Mouse (Mus musculus) brown adipose tissue, adult 24 weeks (tissue): ENCODE results near the gene Stk24. TPM values are rescaled to one million over a fixed set of nuclear protein-coding genes. Genes with fewer than 3 reads are reported as not detected.
A peak's percentile ranks its signal among the peaks of the same experiment; 100 is the strongest.

ENCODE experiments used
- H3K27ac ChIP-seq: fragments of 200-500 bp; replicated peaks from 2 replicates; pipeline ENCODE4 v1.5.1; 2012; ENCODE audit warnings: low read depth, mild to moderate bottlenecking, low read length
- H3K4me1 ChIP-seq: fragments of 200-500 bp; 2 replicates; pipeline ENCODE4 v1.6.1; 2012; ENCODE audit warnings: low read length, mixed read lengths; ENCODE audit not compliant: control insufficient read depth, insufficient read depth, insufficient read length
- H3K4me3 ChIP-seq: fragments of 200-500 bp; 2 replicates; pipeline ENCODE4 v1.5.1; 2012; ENCODE audit warnings: low read depth, mild to moderate bottlenecking, low read length, moderate library complexity; ENCODE audit not compliant: insufficient read depth
- polyA plus RNA-seq: library from polyadenylated mRNA; stranded (reverse); fragments of >200 nt; gene quantifications from 2 replicates; pipeline ENCODE4 v1.2.4, GENCODE M21; 2012; ENCODE audit not compliant: missing spikeins, insufficient read depth, insufficient read length

Stk24 gene
- polyA plus RNA-seq, 1 experiment = 30.9 TPM

DNA sequence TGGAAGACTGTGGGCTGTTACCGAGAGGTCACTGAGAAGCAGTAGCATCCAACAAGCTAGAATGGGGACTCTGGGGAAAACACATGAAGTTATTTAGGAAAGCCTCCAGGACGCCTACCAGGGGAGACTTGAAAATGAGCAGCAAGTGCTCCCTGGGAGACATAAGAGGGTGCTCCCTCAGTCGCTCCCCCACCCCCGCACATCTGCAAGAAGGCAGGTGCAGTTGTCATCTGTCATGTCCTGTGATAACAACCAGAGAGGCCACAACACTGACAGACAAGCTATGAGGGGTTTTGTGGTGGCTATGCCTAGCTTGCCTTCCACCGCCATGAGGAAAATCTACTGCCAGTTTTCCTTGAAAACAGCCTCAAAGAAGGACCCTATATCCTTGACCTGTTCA lies 57.7 kb downstream of the Stk24 start:
- no peak overlapping the region for H3K4me3 ChIP-seq
- no peak overlapping the region for H3K27ac ChIP-seq
- H3K4me1 ChIP-seq = peaks cover 27% of the 10 kb centered on the region

DNA sequence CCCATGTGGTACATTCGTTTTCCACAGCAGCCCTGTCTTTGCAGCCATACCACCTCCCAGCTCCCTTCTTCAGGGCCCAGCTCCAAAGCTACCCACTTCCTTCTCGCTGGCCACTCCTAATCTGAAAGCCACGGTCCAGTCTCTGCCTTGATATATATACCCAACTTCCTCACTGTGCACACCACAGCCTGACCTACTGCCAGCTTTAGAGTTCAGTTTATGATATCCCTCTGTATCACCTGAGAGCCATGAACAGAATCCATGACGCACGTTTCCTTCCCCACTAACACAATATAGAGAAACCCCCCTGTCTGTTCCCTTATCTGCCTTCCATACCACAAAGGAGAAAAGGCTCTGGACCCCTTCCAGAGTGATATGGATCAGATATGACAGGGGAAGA lies 61.4 kb downstream of the Stk24 start:
- Histone ChIP-seq H3K4me3 (no peak overlapping the region), H3K27ac (no peak overlapping the region), H3K4me1 (peaks cover 31% of the 10 kb centered on the region)

DNA sequence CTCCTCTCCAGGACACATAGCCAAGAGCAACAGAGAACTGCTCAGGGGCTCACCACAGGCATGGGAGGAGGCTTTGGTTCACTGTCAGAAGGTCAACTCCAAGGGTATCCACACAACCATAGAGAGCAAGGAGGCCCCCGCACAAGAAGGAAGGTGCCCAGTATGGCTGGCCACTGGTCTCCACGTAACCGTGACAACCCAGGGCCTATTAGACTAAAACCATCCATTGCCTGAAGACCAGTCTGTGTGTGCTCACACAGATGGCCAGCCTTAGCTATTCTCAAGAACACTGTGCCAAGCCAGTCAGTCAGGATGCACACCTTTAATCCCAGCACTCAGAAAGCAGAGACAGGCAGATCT lies 62.5 kb downstream of the Stk24 start:
- Histone ChIP-seq H3K27ac (no peak overlapping the region), H3K4me3 (no peak overlapping the region), H3K4me1 (peaks cover 35% of the 10 kb centered on the region)

DNA sequence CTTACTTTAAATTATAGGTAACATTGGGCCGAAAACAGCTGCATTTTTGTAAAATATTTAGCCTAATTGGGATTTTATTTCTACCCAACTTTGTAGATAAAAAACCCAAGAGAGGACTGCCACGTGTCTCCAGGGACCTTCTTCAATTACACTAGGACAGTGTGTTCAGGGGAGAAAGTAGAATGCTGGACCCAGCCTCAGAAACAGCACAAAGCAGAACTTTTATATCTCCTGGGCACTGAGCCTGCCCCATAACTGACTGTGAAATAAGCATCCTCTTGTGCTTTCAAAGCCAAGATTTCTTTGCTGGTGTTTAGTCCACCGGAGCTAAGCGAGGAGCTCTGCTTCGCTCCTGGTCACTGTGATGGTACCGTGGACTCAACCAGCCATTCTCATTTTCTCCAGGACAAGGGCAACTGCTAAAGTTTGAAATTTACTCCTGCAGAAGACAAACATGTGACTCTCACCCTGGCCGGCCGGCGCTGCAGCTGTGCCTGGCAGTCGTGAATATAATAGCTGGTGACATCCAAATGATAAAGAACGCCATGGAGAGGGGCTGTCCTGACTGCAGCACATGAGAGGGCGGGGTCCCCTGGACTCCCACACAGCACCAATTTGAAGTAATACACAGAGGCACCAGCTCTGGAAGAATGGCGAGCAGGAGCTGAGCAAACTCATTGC lies 63.0 kb downstream of the Stk24 start:
- H3K4me1 ChIP-seq = peaks cover 35% of the 10 kb centered on the region
- no peak overlapping the region for H3K27ac ChIP-seq
- no peak overlapping the region for H3K4me3 ChIP-seq

DNA sequence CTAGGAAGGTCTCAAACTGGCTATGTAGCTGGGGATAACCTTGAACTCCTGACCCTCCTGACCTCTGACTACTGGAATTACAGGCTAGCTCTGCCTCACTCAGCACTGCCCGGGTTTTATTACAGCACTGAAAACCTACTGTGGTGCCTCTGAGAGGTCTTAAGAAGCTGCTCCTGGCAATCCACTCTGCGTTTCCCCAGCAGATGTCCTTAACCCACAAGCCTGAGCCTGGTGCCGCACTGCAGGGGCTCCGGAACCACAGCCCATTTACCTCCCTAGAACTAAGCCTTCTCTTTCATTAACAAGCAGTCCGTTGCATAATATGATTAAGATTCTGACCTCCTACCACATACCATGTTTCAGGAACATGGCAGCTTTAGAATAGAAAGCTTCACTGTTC lies 63.7 kb downstream of the Stk24 start:
- no peak overlapping the region for H3K27ac ChIP-seq
- H3K4me1 ChIP-seq = peaks cover 31% of the 10 kb centered on the region
- no peak overlapping the region for H3K4me3 ChIP-seq

DNA sequence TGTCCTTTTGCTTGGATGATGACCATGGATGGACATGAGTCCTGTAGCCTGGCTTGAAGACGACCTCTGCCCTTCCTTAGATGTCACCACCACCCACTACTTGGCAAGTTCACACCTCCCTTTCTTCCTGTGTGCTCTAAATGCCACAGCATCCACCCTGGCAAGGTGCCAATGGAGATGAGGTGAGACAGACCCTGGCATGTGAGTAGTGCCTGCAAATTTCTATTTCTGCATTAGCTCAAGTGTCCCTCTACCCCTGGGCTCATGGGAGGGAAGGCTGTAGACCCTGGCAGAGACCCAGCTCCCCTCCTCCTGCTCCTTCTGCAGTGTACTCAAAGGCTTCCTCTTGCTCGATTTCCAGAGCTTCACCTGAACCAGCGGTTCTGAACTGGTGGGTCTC lies 64.9 kb downstream of the Stk24 start:
- peaks cover 42% of the 10 kb centered on the region for H3K4me1 ChIP-seq
- no peak overlapping the region for H3K27ac ChIP-seq
- H3K4me3 ChIP-seq = no peak overlapping the region

DNA sequence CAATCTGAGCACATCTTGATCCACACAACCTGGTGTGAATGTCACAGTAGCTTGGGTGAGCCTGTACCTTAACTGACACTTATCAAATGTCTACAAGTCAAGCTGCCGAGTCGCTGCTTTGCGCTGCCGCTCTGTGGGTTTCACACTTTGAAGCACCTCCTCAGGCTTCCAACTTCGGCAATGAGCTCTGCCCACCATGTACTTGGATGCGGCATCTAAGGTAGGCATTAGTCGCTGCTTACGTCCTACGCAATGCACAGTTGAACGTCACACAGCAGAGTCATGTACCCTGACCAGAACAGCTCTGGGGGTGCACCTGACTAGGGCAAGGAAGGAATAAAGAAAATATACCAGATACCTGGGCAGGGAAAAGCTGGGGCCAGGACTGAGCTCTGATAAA lies 66.5 kb downstream of the Stk24 start:
- Histone ChIP-seq H3K4me3 (no peak overlapping the region), H3K4me1 (peaks cover 52% of the 10 kb centered on the region), H3K27ac (no peak overlapping the region)

DNA sequence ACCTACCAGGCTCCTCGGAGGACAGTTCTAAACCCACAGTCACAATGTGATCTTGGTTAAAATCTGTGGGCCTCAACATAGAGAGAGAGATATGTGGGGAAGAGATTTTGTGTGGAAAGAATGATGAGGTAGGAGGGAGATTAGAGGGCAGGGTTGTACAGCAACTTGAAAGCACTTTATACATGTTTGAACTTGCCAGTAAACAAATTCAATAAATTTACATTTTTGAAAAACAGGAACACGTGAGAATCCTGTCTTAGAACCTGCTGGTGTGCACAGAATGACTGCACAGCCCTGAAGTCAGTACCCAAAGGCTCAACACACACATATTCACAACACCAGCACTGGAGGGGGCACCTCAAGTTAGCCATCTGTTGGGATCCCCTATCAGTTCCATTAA lies 68.7 kb downstream of the Stk24 start:
- peaks cover 40% of the 10 kb centered on the region for H3K4me1 ChIP-seq
- H3K4me3 ChIP-seq = no peak overlapping the region
- no peak overlapping the region for H3K27ac ChIP-seq

DNA sequence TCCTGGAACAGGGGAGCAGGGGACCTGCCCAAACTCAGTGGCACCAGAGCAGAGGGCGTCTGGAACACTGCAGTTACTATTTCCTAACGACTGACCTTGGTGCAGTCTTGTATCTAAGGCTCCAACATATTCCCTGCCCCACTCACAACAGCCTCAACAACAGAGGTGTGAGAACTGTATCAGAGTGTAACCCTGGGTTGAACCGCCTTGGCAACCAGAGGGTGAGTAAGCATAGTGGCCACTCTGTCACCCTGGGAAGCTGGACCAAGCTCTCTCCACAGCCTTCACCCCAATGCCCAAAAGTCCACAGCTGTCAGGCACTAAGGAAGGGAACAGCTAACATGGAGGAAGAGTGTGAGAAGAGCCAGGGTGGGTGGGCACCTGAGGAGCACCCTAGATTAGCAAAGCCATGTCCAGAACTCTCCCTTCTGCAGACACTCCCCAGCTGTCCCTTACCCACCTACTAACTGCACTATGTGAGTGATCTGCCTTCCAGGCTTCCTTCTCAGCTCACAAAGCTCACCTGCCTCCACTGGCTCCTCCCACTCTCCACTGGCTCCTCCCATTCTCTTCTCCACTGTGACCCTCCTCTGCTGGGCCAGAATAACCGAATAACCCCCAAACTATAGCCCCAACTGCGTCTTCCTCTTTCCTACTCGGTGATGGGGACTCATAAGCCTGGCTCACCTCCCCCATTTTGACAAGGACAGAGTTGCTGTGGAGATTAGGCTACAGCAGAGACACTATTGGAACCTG lies 69.3 kb downstream of the Stk24 start:
- peaks cover 37% of the 10 kb centered on the region for H3K4me1 ChIP-seq
- no peak overlapping the region for H3K4me3 ChIP-seq
- H3K27ac ChIP-seq = 0 out of 2 replicates have a peak overlapping the region, but pooled peaks have one; percentile 7

DNA sequence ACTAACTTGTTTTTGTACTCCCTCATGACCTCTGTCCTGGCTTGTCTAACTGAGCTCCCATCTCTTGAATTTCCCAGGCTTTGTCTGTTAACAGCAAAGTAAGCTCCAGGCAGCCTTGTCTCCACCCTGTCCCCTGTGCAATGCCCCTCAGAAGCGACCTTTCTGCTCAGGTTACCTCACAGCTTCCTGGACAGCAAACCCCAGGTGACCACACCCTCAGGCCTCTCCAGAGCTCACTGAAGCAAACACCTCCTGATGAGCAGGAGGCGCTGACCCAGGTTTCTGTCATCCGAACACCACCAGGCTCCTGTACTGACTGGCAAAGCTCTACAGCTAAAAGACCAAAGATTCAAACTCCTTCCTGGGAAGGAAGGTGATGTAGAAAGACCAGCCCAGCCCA lies 69.9 kb downstream of the Stk24 start:
- no peak overlapping the region for H3K27ac ChIP-seq
- H3K4me1 ChIP-seq = peaks cover 31% of the 10 kb centered on the region
- no peak overlapping the region for H3K4me3 ChIP-seq

DNA sequence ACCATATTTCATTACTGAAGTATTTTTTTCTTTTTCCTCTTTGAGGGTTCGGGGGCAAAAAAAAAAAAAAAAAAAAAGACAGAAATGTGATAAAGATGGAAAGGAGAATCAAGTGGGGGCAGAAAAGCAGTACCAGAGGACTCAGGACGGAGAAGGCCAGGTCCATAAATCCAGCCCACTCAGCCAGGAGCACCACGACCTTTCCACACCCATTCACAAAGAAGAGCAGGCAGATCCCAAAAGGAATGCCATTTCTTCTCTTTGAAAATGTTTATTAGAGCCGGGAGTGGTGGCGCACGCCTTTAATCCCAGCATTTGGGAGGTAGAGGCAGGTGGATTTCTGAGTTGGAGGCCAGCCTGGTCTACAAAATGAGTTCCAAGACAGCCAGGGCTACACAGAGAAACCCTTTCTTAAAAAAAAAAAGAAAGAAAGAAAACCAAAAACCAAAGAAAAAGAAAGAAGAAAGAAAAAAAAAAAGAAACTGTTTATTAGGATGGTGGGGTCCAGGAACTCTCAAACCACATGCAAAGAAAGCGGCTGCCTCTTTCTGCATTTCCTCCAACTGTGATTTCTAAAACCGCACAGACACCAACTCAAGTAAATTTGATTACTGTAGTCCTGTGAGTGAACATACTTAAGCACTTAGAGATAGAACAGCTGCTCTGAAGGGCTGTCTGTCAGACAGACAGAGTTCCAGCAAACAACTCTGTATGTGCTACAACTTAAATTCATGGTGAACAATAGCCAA lies 74.3 kb downstream of the Stk24 start:
- peaks cover 16% of the 10 kb centered on the region for H3K4me1 ChIP-seq
- no peak overlapping the region for H3K27ac ChIP-seq
- no peak overlapping the region for H3K4me3 ChIP-seq

DNA sequence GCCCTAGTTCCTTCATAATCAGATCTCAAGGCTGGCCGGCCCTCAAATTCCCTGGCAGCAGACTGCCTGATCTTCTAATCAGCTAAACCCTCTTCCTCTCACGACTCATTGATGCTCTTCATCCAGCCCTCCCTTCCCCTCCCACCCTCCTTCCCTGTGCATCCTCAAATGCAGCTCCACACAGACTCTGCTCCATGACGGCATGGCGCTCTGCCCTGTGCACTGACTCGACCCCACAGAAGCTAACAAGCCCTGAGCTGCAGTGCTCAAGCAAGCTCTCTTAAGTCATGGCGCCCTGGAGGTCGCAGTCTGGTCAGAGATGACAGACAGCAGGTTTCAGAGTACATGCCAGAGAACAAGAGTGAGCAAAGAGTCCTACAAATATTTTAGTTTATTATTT lies 75.3 kb downstream of the Stk24 start:
- Histone ChIP-seq H3K27ac (no peak overlapping the region), H3K4me1 (peaks cover 7% of the 10 kb centered on the region), H3K4me3 (no peak overlapping the region)

DNA sequence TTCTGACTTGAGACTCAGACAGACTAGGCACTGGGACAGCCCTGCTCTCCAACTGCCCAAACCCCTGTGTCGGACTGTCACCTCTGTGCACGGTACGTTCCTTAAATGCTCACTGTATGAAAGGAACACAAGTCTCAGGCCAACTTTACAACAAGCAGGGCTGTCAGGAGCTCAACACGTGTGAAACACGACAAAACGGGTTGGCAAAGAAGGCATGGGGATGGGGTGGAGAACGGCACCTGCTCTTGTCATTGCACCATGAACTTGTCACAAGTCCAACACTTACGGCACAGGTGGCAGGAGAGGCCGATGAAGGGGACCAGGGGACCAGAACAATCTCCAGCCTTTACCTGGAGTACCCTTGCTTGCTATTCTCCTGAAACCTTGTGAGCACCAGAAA lies 80.7 kb downstream of the Stk24 start:
- Histone ChIP-seq H3K4me1 (peaks cover 6% of the 10 kb centered on the region; the same call in 1 of the 2 replicates), H3K4me3 (no peak overlapping the region), H3K27ac (no peak overlapping the region)

DNA sequence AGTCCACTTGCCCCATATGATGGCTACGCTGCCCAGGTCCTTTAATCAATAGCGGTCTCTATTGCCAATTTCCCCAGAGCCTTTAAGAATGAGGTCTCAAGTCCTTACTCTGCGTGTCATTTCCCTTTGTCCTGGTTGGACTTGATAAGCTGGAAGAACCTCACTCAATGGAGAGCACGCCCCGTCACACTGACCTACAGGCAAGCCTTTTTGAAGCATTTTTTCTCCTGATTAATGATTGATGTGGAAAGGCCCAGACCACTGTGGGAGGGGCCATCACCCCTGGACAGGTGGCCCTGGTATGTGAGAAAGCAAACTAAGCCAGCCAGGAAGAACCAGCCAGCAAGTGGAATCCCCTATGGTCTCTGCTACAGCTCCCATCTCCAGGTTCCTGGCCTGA lies 81.3 kb downstream of the Stk24 start:
- Histone ChIP-seq H3K4me1 (peaks cover 6% of the 10 kb centered on the region; the same call in 1 of the 2 replicates), H3K4me3 (no peak overlapping the region), H3K27ac (no peak overlapping the region)

DNA sequence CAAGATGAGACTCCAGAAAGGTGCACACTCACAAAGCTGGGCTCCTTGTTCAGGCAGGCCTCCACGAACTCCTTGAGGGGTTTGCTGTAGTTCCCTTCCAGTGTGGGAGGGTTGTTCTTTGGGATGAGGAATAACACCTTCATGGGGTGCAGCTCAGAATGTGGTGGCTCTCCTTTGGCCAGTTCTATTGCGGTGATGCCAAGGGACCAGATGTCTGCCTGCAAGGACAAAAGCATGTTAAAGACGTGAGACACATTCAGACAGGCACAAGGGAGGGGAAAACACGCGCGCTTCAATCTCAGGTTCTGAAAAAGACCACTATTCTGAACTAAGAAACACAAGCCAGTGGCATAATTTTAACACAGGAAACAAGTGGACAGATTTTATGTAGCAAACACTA lies 82.7 kb downstream of the Stk24 start:
- Histone ChIP-seq H3K4me3 (no peak overlapping the region), H3K27ac (no peak overlapping the region), H3K4me1 (peaks cover 6% of the 10 kb centered on the region; the same call in 1 of the 2 replicates)
